Comparison of ENCODE assay signal across 8 mouse cellular contexts in the genomic region with DNA sequence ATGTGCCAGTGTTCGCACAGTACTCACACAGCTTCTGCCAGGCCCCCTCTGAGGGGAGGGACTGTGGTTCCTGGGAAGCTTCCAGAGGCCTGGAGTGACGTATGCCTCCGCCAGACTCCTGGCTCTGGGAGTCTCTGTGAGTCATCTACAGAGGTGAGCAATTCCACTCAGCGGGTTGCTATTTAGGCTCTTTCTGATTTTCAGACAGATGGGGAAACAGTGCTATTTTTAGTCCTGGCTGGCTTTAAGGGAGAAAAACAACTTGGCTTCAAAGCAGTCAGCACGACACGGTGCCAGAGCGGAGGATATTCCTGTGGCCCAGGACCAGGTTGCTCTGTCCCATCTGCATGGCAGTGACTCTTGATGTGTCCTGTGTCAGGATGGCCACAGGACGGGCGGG. TPM values are rescaled to one million over a fixed set of nuclear protein-coding genes. Genes with fewer than 3 reads are reported as not detected.
DNase-seq lines count a peak whose midpoint lies in the region; ATAC-seq lines count a peak whose summit lies in the region.

No protein-coding gene starts in this region.

- no peaks in the 10 kb centered on the region for H3K9me3 ChIP-seq in forebrain, embryonic 14.5 days (replicated peaks; ENCODE audit: control insufficient read depth, low read length)
- H3K9me3 ChIP-seq in forebrain, embryonic 11.5 days (ENCODE audit: control insufficient read depth, low read length) = no peaks in the 10 kb centered on the region
- H3K9me3 ChIP-seq in liver, embryonic 12.5 days (replicated peaks) = 0 out of 2 replicates have a peak, but pooled peaks cover 4% of the 10 kb centered on the region

- no peak overlapping the region for H3K9ac ChIP-seq in forebrain, embryonic 14.5 days (ENCODE audit: low read length)
- no peak overlapping the region for H3K9ac ChIP-seq in forebrain, embryonic 11.5 days (ENCODE audit: low read length)
- H3K9ac ChIP-seq in liver, embryonic 12.5 days = no peak overlapping the region

- ATAC-seq in forebrain, embryonic 14.5 days = peak; percentile 69; the same call in 1 of the 2 replicates
- ATAC-seq in forebrain, embryonic 11.5 days (replicated peaks; ENCODE audit: low FRiP score) = no peak
- no peak for ATAC-seq in liver, embryonic 12.5 days

- WGBS in forebrain, embryonic 14.5 days = 82% methylated on average over 9 of the region's 9 CpGs
- 89% methylated on average over 9 of the region's 9 CpGs for WGBS in forebrain, embryonic 11.5 days
- WGBS in liver, embryonic 12.5 days (ENCODE audit: insufficient replicate concordance) = 90% methylated on average over 9 of the region's 9 CpGs

- no peak overlapping the region for H3K4me2 ChIP-seq in forebrain, embryonic 14.5 days (ENCODE audit: low read length)
- no peak overlapping the region for H3K4me2 ChIP-seq in forebrain, embryonic 11.5 days (ENCODE audit: low read depth, low read length, severe bottlenecking)
- no peak overlapping the region for H3K4me2 ChIP-seq in liver, embryonic 12.5 days

- no peak overlapping the region for H3K4me3 ChIP-seq in forebrain, embryonic 14.5 days (ENCODE audit: low read depth, low read length)
- no peak overlapping the region for H3K4me3 ChIP-seq in forebrain, embryonic 11.5 days (ENCODE audit: low read depth, low read length)
- H3K4me3 ChIP-seq in liver, embryonic 12.5 days = no peak overlapping the region

- peak; percentile 68 for DNase-seq in forebrain, embryonic 14.5 days (ENCODE audit: low spot score)
- no peak for DNase-seq in forebrain, embryonic 11.5 days (ENCODE audit: low spot score)
- peak; percentile 7 to 9 for DNase-seq in adrenal gland, postnatal 4 days (ENCODE audit: low spot score in 2 of 2)
- peak; percentile 39 to 55 for DNase-seq in frontal cortex, postnatal 25 days (ENCODE audit: low spot score in 2 of 2)
- DNase-seq in heart, postnatal 4 days = peak; percentile 85
- DNase-seq in lung, postnatal 10 days = peak; percentile 42
- no peak for DNase-seq in thymus, postnatal 4 days

- H3K27me3 ChIP-seq in forebrain, embryonic 14.5 days (replicated peaks; ENCODE audit: control insufficient read depth, insufficient read depth, low read length) = no peaks in the 10 kb centered on the region
- no peaks in the 10 kb centered on the region for H3K27me3 ChIP-seq in forebrain, embryonic 11.5 days (ENCODE audit: control insufficient read depth, insufficient read depth, low read length)
- no peaks in the 10 kb centered on the region for H3K27me3 ChIP-seq in liver, embryonic 12.5 days (replicated peaks)

- no peaks in the 10 kb centered on the region for H3K4me1 ChIP-seq in forebrain, embryonic 14.5 days (ENCODE audit: control insufficient read depth, insufficient read depth, low read length)
- no peaks in the 10 kb centered on the region for H3K4me1 ChIP-seq in forebrain, embryonic 11.5 days (replicated peaks; ENCODE audit: control insufficient read depth, insufficient read depth, low read length)
- H3K4me1 ChIP-seq in liver, embryonic 12.5 days = no peaks in the 10 kb centered on the region

- peaks cover 44% of the 10 kb centered on the region for H3K36me3 ChIP-seq in forebrain, embryonic 14.5 days (ENCODE audit: control insufficient read depth, insufficient read depth, low read length)
- peaks cover 11% of the 10 kb centered on the region; the same call in 1 of the 2 replicates for H3K36me3 ChIP-seq in forebrain, embryonic 11.5 days (ENCODE audit: control insufficient read depth, insufficient read depth, low read length)
- H3K36me3 ChIP-seq in liver, embryonic 12.5 days = peaks cover 99% of the 10 kb centered on the region

- H3K27ac ChIP-seq in forebrain, embryonic 14.5 days (ENCODE audit: low read depth, low read length) = no peak overlapping the region
- no peak overlapping the region for H3K27ac ChIP-seq in forebrain, embryonic 11.5 days (ENCODE audit: low read depth, low read length)
- H3K27ac ChIP-seq in liver, embryonic 12.5 days = no peak overlapping the region

RNA-seq across cellular contexts. Expression of gene Nup210, which starts 40.4 kb away (rescaled TPM):
- polyA plus RNA-seq in forebrain, embryonic 14.5 days (2014; fragmentation: Nextera tagmentation; extraction: Ambion mirVana) = 13.9 and 15.6 TPM in 2 replicates
- polyA plus RNA-seq in forebrain, embryonic 11.5 days (2014; fragmentation: Nextera tagmentation; extraction: Ambion mirVana) = 31.9 and 37.4 TPM in 2 replicates
- 10 to 100 TPM; 17.0 to 24.6 TPM for total RNA-seq in adrenal gland, postnatal 4 days (2021)
- 10 to 100 TPM; 13.1 to 15.4 TPM for total RNA-seq in heart, postnatal 4 days (2021)
- 54.0 and 55.6 TPM in 2 replicates for polyA plus RNA-seq in liver, embryonic 12.5 days (2016; fragmentation: Nextera tagmentation; extraction: Ambion mirVana)

Comparison
In these comparisons a context has a peak if more than half of its experiments do, and no peak if none do; other contexts are left out.
1. DNase-seq: peak in forebrain, embryonic 14.5 days (single experiment), adrenal gland, postnatal 4 days (2 of 2), frontal cortex, postnatal 25 days (2 of 2), heart, postnatal 4 days (single experiment) and lung, postnatal 10 days (single experiment); none in forebrain, embryonic 11.5 days (single experiment) and thymus, postnatal 4 days (single experiment).